Mouse (Mus musculus) lung, postnatal 0 days (tissue): ENCODE measurements at regions not wholly inside any gene's neighbourhood (a gene's known extent, or its start where the extent isn't known, plus 50 kb on each side); places are given as distances from the start of the nearest gene placed in this dataset.

Source experiments
- CTCF ChIP-seq: IDR thresholded peaks from 2 replicates; pipeline ENCODE4 v1.5.1; 2016; ENCODE audit warnings: antibody characterized with exemption, mild to moderate bottlenecking
- EP300 ChIP-seq: IDR thresholded peaks from 2 replicates; pipeline ENCODE4 v1.6.1; 2016; ENCODE audit warnings: antibody characterized with exemption, mild to moderate bottlenecking, control low read depth

DNA sequence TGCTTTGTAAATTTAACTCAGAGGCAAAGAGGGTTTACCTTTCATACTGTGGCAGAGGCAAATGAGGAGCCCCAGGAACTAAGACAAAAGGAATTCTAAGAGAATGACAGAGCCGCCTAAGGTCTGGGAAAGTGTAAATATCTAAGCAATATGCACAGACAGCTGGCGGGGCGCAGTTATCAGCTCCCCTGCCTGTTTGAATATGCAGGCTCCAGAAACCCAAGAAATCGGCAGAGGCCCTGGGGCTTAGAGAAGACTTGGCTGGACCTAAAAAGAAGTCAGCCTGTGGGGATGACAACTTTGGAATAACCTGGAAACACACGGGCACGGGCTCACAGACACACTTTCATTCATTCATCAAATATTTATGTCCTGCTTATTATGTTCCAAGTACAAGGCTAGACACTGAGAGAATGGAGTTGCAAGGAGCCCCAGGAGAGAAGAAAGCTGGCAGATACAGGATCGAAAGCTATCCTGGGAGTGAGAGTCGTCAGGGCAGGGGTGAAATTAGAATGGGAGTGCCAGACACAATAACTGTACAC, 222.2 kb upstream of the Rpl38 start:
- TF ChIP-seq EP300 (no peak), CTCF (no peak)
